Mouse (Mus musculus) layer of hippocampus, adult 6 months (tissue): Measurements from ENCODE around the gene Ccdc110. TPM values are rescaled to one million over a fixed set of nuclear protein-coding genes. Genes with fewer than 3 reads are reported as not detected.

Source experiments
- long read RNA-seq, 2 experiments: library from polyadenylated mRNA; unstranded; transcript quantifications; one replicate each; pipeline ENCODE4 v2.0.0; 2019 to 2020
- polyA plus RNA-seq: library from polyadenylated mRNA; unstranded; fragments of <200 nt; fragmentation: Nextera tagmentation; gene quantifications from 2 replicates; pipeline ENCODE4 v1.2.3, GENCODE M21; 2021

Gene Ccdc110
- 0.15 and 0.18 TPM in 2 replicates for polyA plus RNA-seq
- long read RNA-seq, experiment 1, partial matches to known transcripts, result 1 of 1 reads
- long read RNA-seq, experiment 1, other reads (novel, unspliced or antisense), result 0 of 1 reads
- long read RNA-seq, experiment 2, partial matches to known transcripts, result 0 of 1 reads
- long read RNA-seq, experiment 2, other reads (novel, unspliced or antisense), result 1 of 1 reads

DNA sequence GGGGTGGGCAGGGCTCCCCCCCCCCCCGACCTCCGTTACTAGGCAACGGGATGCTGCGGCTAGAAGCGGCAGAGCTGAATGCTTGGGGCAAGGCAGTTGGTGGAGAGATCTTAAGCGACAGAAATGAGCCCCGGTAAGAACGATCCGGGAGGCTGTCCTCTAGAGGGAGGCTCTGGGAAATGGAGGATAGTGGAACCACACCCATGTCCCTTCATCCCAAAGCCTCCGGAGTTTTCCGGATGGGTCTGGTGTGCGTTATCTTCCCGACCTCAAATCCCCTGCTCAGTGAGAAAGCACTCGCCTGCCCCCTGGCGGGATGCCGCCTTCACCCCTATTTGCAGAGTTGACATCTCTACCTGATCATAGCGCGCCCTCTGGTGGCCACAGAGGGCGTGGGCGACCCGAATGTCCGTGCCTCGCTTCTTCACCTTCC is at the start of gene Ccdc110:
Ccdc110 (plus strand) TSS at position 38 of the 433 bp plus-strand sequence.

GRCm38 (mm10) chr8:45885202-45885685 is 49.2 kb upstream of the Ccdc110 start, which contains the start of gene Pdlim3:
Pdlim3 (plus strand) TSS chr8:45885461.

GRCm38 (mm10) chr8:45975126-45975836 is 40.9 kb downstream of the Ccdc110 start, which contains the start of the genes 1700029J07Rik and Ufsp2:
1700029J07Rik (minus strand) TSS chr8:45975252.
Ufsp2 (plus strand) TSS chr8:45975528.

Other genes starting within 250 kb of the Ccdc110 start
- 0.56 and 0.62 TPM in 2 replicates for gene Pdlim3, start 49.2 kb upstream of the Ccdc110 start, polyA plus RNA-seq
- gene 1700029J07Rik, start 40.6 kb downstream of the Ccdc110 start, polyA plus RNA-seq, result 2.0 and 2.8 TPM in 2 replicates
- 73.2 and 73.5 TPM in 2 replicates for gene Ufsp2, start 40.9 kb downstream of the Ccdc110 start, polyA plus RNA-seq
- 0.05 and 0.08 TPM in 2 replicates for gene Lrp2bp, start 64.7 kb downstream of the Ccdc110 start, polyA plus RNA-seq
- gene Ankrd37, start 71.1 kb downstream of the Ccdc110 start, polyA plus RNA-seq, result 14.6 and 14.8 TPM in 2 replicates
- 17.9 and 22.9 TPM in 2 replicates for gene Cfap97, start 217.2 kb downstream of the Ccdc110 start, polyA plus RNA-seq
- gene Snx25, start 217.5 kb downstream of the Ccdc110 start, polyA plus RNA-seq, result 9.4 and 10.2 TPM in 2 replicates